Mouse (Mus musculus): ENCODE measurements around the gene Map3k12. TPM values are rescaled to one million over a fixed set of nuclear protein-coding genes. Genes with fewer than 3 reads are reported as not detected.

The Map3k12 gene
- polyA plus RNA-seq, 1 experiment from 2014 or later = 16.4 TPM

DNA sequence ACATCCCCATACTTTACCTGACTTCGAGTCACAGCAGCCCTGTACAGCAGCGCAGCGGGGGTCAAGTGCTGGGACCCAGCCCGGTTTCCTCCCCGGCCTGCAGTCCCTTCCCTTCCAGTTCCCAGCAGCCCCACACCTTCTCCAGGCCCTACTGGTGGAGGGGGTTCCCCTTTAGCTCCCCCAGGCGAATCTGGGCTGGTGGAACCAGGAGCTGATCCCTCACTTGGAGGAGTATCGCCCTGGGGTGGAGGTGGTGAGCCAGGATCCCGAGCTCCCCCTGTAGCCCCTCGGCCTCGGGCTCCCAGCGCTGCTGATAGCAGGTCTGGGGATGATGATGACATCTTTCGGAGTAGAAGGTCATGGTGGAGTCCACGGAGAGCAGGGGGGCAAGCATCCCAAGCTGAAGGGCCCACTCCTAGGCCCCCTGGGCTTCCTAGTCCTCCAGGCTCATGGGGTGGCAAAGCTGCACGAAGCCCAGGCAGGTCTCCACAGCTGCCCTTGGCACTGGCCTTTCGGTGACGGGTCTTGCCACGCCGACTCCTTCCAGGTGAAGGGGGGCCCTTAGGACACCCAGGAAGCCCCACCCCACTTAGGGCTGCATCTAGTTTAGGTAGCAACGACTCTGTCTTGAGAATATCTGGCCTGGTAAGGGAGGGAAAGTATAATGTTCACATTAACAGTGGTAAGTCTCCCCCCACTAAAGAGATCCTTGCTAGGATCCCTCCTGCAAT, 15.6 kb downstream of the Map3k12 start:
- WGBS = 91% methylated on average over 19 of the region's 19 CpGs
- Histone ChIP-seq H3K4me3 (ENCODE audit: low read depth, low read length) (no peak overlapping the region), H3K36me3 (ENCODE audit: control insufficient read depth, insufficient read depth, low read length) (peaks cover 40% of the 10 kb centered on the region), H3K9ac (ENCODE audit: low read length) (no peak overlapping the region), H3K27ac (ENCODE audit: low read depth, low read length) (no peak overlapping the region), H3K9me3 (ENCODE audit: control insufficient read depth, low read length) (no peaks in the 10 kb centered on the region), H3K4me1 (ENCODE audit: control insufficient read depth, insufficient read depth, low read length) (no peaks in the 10 kb centered on the region), H3K27me3 (ENCODE audit: control insufficient read depth, insufficient read depth, low read length) (no peaks in the 10 kb centered on the region), H3K4me2 (no peak overlapping the region)
- ATAC-seq (ENCODE audit: low FRiP score) (0 out of 2 replicates have a peak, but pooled peaks have one; percentile 33), DNase-seq (ENCODE audit: low spot score, missing footprints) (peak; percentile 81)

DNA sequence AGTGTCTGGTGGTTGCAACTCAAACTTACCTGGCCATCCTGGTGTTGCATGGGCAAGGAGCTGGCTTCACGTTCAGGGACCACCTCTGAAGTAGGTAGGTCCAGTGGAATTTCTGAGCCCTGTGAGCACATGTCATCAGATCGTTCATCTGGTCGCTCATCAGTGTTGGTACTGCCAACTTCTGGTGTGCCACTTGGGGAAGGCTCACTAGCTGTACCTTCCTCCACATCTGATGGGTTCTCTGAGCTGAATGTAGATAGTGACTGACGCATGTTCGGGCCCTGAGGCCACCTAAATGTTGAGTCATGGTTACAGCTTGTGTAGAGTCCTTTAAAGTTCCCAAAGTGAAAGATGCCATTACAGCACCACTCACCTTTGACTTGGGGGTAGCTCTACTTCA, 16.4 kb downstream of the Map3k12 start:
- no peak for DNase-seq (ENCODE audit: low spot score, missing footprints)
- Histone ChIP-seq H3K27ac (ENCODE audit: low read depth, low read length) (no peak overlapping the region), H3K27me3 (ENCODE audit: control insufficient read depth, insufficient read depth, low read length) (no peaks in the 10 kb centered on the region), H3K9ac (ENCODE audit: low read length) (no peak overlapping the region), H3K4me2 (no peak overlapping the region), H3K4me3 (ENCODE audit: low read depth, low read length) (no peak overlapping the region), H3K36me3 (ENCODE audit: control insufficient read depth, insufficient read depth, low read length) (peaks cover 40% of the 10 kb centered on the region), H3K9me3 (ENCODE audit: control insufficient read depth, low read length) (no peaks in the 10 kb centered on the region), H3K4me1 (ENCODE audit: control insufficient read depth, insufficient read depth, low read length) (no peaks in the 10 kb centered on the region)
- 91% methylated on average over 5 of the region's 5 CpGs for WGBS
- no peak for ATAC-seq (ENCODE audit: low FRiP score)

DNA sequence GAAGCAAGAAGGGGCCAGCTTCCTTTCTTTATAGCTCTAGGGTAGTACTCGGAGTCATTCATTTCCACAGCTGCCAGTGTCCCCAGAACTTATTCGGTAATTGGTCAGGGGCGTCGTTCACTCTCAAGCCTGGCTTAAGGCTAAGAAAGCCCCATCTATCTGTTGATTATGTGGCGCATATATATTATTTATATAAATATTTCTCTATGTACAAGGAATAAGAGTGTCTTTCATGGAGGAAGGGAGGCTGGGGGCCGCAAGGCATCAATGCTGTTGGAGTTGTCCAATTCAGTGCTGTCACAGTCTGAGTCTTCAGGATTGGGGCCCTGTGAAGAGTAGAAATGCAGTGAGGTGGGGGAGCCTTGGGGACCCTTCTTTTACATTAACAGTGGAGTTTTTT, 17.0 kb downstream of the Map3k12 start:
- Histone ChIP-seq H3K4me3 (ENCODE audit: low read depth, low read length) (no peak overlapping the region), H3K9ac (ENCODE audit: low read length) (no peak overlapping the region), H3K27ac (ENCODE audit: low read depth, low read length) (no peak overlapping the region), H3K9me3 (ENCODE audit: control insufficient read depth, low read length) (no peaks in the 10 kb centered on the region), H3K27me3 (ENCODE audit: control insufficient read depth, insufficient read depth, low read length) (no peaks in the 10 kb centered on the region), H3K4me1 (ENCODE audit: control insufficient read depth, insufficient read depth, low read length) (no peaks in the 10 kb centered on the region), H3K4me2 (no peak overlapping the region), H3K36me3 (ENCODE audit: control insufficient read depth, insufficient read depth, low read length) (peaks cover 40% of the 10 kb centered on the region)
- no peak for ATAC-seq (ENCODE audit: low FRiP score)
- WGBS = 90% methylated on average over 6 of the region's 6 CpGs
- peak; percentile 82 for DNase-seq (ENCODE audit: low spot score, missing footprints)

DNA sequence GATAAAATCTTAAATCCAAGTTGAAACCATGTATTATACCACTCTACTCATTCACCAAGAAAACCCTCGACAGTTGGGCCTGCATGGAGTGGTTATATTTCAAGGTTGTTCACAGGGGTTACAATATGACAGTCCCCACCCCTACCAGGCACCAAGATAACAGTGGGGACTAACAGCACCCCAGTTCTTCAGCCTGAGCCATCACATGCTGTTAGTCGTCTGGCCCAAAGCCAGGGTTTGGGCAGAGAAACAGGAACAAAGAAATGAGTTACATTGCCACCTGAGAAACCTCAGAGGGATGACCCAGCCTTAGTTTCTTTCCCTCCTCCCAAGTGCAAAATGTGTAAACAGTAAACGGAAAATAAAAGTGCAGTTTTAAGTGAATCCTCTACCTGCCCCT, 17.5 kb downstream of the Map3k12 start:
- ATAC-seq (ENCODE audit: low FRiP score) (no peak), DNase-seq (ENCODE audit: low spot score, missing footprints) (peak; percentile 77)
- no peak overlapping the region for H3K9ac ChIP-seq (ENCODE audit: low read length)
- H3K4me2 ChIP-seq = no peak overlapping the region
- no peaks in the 10 kb centered on the region for H3K4me1 ChIP-seq (ENCODE audit: control insufficient read depth, insufficient read depth, low read length)
- no peaks in the 10 kb centered on the region for H3K9me3 ChIP-seq (ENCODE audit: control insufficient read depth, low read length)
- no peak overlapping the region for H3K27ac ChIP-seq (ENCODE audit: low read depth, low read length)
- 82% methylated on average over 3 of the region's 3 CpGs for WGBS
- no peak overlapping the region for H3K4me3 ChIP-seq (ENCODE audit: low read depth, low read length)
- H3K36me3 ChIP-seq (ENCODE audit: control insufficient read depth, insufficient read depth, low read length) = peaks cover 40% of the 10 kb centered on the region
- H3K27me3 ChIP-seq (ENCODE audit: control insufficient read depth, insufficient read depth, low read length) = no peaks in the 10 kb centered on the region

DNA sequence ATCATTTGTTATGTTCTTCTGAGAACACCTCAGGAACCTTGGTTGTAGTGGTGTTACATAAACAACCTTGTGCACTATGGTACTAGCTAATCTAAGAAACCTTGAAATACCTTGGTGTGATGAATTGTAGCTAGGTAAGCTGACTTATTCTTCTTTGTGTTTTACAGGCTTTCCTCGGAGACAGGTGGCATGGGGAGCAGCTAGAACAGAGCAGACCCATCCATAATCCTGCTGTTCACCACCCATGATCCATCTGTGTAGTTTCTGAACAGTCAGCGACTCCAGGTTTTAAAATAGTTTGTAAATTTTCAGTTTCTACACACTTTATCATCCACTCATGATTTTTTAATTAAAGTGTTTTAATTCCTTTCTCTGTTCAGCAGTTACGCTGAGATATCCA, 18.5 kb downstream of the Map3k12 start:
- H3K27me3 ChIP-seq (ENCODE audit: control insufficient read depth, insufficient read depth, low read length) = no peaks in the 10 kb centered on the region
- whole genome bisulfite sequencing = 87% methylated on average over 3 of the region's 3 CpGs
- peaks cover 38% of the 10 kb centered on the region for H3K36me3 ChIP-seq (ENCODE audit: control insufficient read depth, insufficient read depth, low read length)
- no peak overlapping the region for H3K9ac ChIP-seq (ENCODE audit: low read length)
- no peak overlapping the region for H3K4me3 ChIP-seq (ENCODE audit: low read depth, low read length)
- H3K4me1 ChIP-seq (ENCODE audit: control insufficient read depth, insufficient read depth, low read length) = no peaks in the 10 kb centered on the region
- H3K27ac ChIP-seq (ENCODE audit: low read depth, low read length) = no peak overlapping the region
- ATAC-seq (ENCODE audit: low FRiP score) (no peak), DNase-seq (ENCODE audit: low spot score, missing footprints) (peak; percentile 79)
- no peaks in the 10 kb centered on the region for H3K9me3 ChIP-seq (ENCODE audit: control insufficient read depth, low read length)
- H3K4me2 ChIP-seq = no peak overlapping the region

DNA sequence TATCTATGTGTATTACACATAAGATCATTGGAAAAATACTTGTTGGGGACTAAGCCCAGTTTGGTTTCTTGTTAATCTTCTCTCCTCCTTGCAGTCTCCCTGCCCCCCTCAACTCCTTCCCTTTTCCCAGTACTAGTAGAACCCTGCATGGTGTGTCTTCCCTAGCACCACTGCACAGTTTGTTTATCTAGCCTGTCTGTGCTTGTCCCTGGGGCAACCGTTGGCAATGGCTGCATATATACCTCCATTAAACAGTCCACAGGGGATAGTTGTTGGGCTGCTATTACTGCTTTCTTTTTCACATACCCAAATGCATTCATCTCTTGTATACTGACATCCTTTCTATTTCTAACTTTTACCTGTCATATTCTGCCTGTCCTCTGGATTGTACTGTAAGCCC, 29.2 kb downstream of the Map3k12 start:
- Histone ChIP-seq H3K27me3 (ENCODE audit: control insufficient read depth, insufficient read depth, low read length) (no peaks in the 10 kb centered on the region), H3K27ac (ENCODE audit: low read depth, low read length) (no peak overlapping the region), H3K4me1 (ENCODE audit: control insufficient read depth, insufficient read depth, low read length) (no peaks in the 10 kb centered on the region), H3K4me3 (ENCODE audit: low read depth, low read length) (no peak overlapping the region), H3K4me2 (no peak overlapping the region), H3K9ac (ENCODE audit: low read length) (no peak overlapping the region), H3K36me3 (ENCODE audit: control insufficient read depth, insufficient read depth, low read length) (peaks cover 41% of the 10 kb centered on the region), H3K9me3 (ENCODE audit: control insufficient read depth, low read length) (no peaks in the 10 kb centered on the region)
- ATAC-seq (ENCODE audit: low FRiP score) = no peak
- DNase-seq (ENCODE audit: low spot score, missing footprints) = no peak
- WGBS = 84% methylated on average over 1 of the region's 1 CpGs

DNA sequence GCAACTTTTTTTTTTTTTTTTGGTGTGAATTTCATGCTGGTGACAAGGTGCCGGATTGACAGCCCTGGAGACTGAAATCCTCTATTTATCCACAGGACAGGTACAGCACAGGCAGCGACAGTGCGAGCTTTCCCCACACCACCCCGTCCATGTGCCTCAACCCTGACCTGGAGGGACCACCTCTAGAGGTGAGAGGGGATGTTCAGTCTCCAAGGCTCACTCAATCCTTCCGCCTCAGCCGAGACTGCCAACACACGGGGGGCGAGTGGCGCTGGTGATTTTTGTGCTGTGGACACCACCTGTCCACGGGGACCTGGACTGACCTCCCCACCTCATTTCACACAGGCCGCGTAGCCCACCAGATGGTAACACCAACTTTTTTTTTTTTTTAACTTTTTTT, 31.0 kb downstream of the Map3k12 start:
- WGBS = 91% methylated on average over 12 of the region's 12 CpGs
- Histone ChIP-seq H3K27me3 (ENCODE audit: control insufficient read depth, insufficient read depth, low read length) (no peaks in the 10 kb centered on the region), H3K4me1 (ENCODE audit: control insufficient read depth, insufficient read depth, low read length) (no peaks in the 10 kb centered on the region), H3K36me3 (ENCODE audit: control insufficient read depth, insufficient read depth, low read length) (peaks cover 39% of the 10 kb centered on the region), H3K4me2 (no peak overlapping the region), H3K9ac (ENCODE audit: low read length) (no peak overlapping the region), H3K27ac (ENCODE audit: low read depth, low read length) (no peak overlapping the region), H3K9me3 (ENCODE audit: control insufficient read depth, low read length) (no peaks in the 10 kb centered on the region), H3K4me3 (ENCODE audit: low read depth, low read length) (no peak overlapping the region)
- ATAC-seq (ENCODE audit: low FRiP score) (no peak), DNase-seq (ENCODE audit: low spot score, missing footprints) (no peak)

DNA sequence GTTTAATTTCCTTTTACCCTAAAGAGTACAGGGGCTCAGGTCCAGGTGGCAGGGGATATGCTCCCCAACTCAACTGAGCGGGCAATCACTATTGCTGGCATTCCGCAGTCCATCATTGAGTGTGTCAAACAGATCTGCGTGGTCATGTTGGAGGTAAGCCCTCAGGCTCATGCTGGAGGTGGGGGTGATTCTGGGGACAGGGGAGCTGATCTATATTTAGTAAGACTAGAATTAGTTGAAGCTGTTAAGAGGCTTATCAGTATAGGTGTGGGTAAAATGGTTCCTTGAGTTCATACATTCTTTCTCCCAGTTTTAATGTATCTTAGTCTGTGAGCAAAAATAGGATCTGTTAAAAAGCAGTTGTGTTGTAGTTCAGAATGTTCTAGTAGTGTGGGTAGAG, 33.7 kb downstream of the Map3k12 start:
- no peak overlapping the region for H3K4me2 ChIP-seq
- no peaks in the 10 kb centered on the region for H3K4me1 ChIP-seq (ENCODE audit: control insufficient read depth, insufficient read depth, low read length)
- no peaks in the 10 kb centered on the region for H3K27me3 ChIP-seq (ENCODE audit: control insufficient read depth, insufficient read depth, low read length)
- no peaks in the 10 kb centered on the region for H3K9me3 ChIP-seq (ENCODE audit: control insufficient read depth, low read length)
- no peak overlapping the region for H3K9ac ChIP-seq (ENCODE audit: low read length)
- no peak for ATAC-seq (ENCODE audit: low FRiP score)
- H3K27ac ChIP-seq (ENCODE audit: low read depth, low read length) = no peak overlapping the region
- no peak for DNase-seq (ENCODE audit: low spot score, missing footprints)
- peaks cover 36% of the 10 kb centered on the region for H3K36me3 ChIP-seq (ENCODE audit: control insufficient read depth, insufficient read depth, low read length)
- WGBS = 94% methylated on average over 3 of the region's 3 CpGs
- no peak overlapping the region for H3K4me3 ChIP-seq (ENCODE audit: low read depth, low read length)

DNA sequence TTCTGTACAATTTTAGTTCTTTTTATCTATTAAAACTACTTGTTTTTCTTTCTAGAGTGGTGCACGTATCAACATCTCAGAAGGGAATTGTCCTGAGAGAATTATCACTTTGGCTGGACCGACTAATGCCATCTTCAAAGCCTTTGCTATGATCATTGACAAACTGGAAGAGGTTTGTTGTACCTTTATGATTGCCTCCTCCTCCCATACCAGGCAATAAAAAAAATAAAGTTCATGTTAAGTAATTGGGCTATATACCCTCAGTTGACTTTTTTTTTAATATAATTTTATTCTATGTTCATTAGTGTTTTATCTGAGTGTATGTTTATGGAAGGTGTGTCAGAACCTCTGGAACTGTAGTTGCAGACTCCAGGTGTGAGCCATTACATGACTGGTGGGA, 42.3 kb downstream of the Map3k12 start:
- 91% methylated on average over 2 of the region's 2 CpGs for WGBS
- Histone ChIP-seq H3K27me3 (ENCODE audit: control insufficient read depth, insufficient read depth, low read length) (no peaks in the 10 kb centered on the region), H3K36me3 (ENCODE audit: control insufficient read depth, insufficient read depth, low read length) (peaks cover 21% of the 10 kb centered on the region), H3K4me3 (ENCODE audit: low read depth, low read length) (no peak overlapping the region), H3K27ac (ENCODE audit: low read depth, low read length) (no peak overlapping the region), H3K4me1 (ENCODE audit: control insufficient read depth, insufficient read depth, low read length) (peaks cover 6% of the 10 kb centered on the region; the same call in 1 of the 2 replicates), H3K9ac (ENCODE audit: low read length) (no peak overlapping the region), H3K4me2 (no peak overlapping the region), H3K9me3 (ENCODE audit: control insufficient read depth, low read length) (no peaks in the 10 kb centered on the region)
- ATAC-seq (ENCODE audit: low FRiP score) (no peak), DNase-seq (ENCODE audit: low spot score, missing footprints) (peak; percentile 79)
